Mouse (Mus musculus) lung, embryonic 15.5 days (tissue): ENCODE measurements around the gene Grik4. TPM values are rescaled to one million over a fixed set of nuclear protein-coding genes. Genes with fewer than 3 reads are reported as not detected.
A peak's percentile ranks its signal among the peaks of the same experiment; 100 is the strongest.

Experiments
- ATAC-seq: fragments of 200-750 bp; cut with Nextera tagmentation; 2 replicates; pipeline ENCODE4 v1.8.0; 2017; ENCODE audit warnings: moderate number of reproducible peaks, borderline replicate concordance; ENCODE audit not compliant: low FRiP score, low TSS enrichment; ENCODE audit errors: extremely low read depth
- H3K27ac ChIP-seq: fragments of 300-500 bp; sonication (generic); 2 replicates; pipeline ENCODE4 v1.5.1; 2015; ENCODE audit warnings: moderate library complexity, mild to moderate bottlenecking, inconsistent platforms
- H3K27me3 ChIP-seq: fragments of 300-500 bp; sonication (generic); 2 replicates; pipeline ENCODE4 v1.6.1; 2015; ENCODE audit warnings: inconsistent platforms
- H3K36me3 ChIP-seq: fragments of 300-500 bp; sonication (generic); 2 replicates; pipeline ENCODE4 v1.6.1; 2015; ENCODE audit warnings: inconsistent platforms
- H3K4me1 ChIP-seq: fragments of 300-500 bp; sonication (generic); 2 replicates; pipeline ENCODE4 v1.6.1; 2015; ENCODE audit warnings: inconsistent platforms
- H3K4me2 ChIP-seq: fragments of 300-500 bp; sonication (generic); 2 replicates; pipeline ENCODE4 v1.6.1; 2015; ENCODE audit warnings: inconsistent platforms, mild to moderate bottlenecking, moderate library complexity
- H3K4me3 ChIP-seq: fragments of 300-500 bp; sonication (generic); 2 replicates; pipeline ENCODE4 v1.5.1; 2015; ENCODE audit warnings: mild to moderate bottlenecking, inconsistent platforms
- H3K9ac ChIP-seq: fragments of 300-500 bp; sonication (generic); 2 replicates; pipeline ENCODE4 v1.6.1; 2015; ENCODE audit warnings: inconsistent platforms
- H3K9me3 ChIP-seq: fragments of 300-500 bp; sonication (generic); 2 replicates; pipeline ENCODE4 v1.6.1; 2016; ENCODE audit warnings: inconsistent platforms
- WGBS: fragments of 180-500 bp; shearing (Covaris S2); methylation state at CpG from one replicate; pipeline ENCODE4 v1.1.7; 2015; 5-methylcytosine and 5-hydroxymethylcytosine counted together
- polyA plus RNA-seq: library from polyadenylated mRNA; unstranded; fragments of >200 nt; fragmentation: Nextera tagmentation; extraction: Ambion mirVana; gene quantifications from 2 replicates; pipeline ENCODE4 v1.2.1, GENCODE M21; 2015

Gene Grik4
- polyA plus RNA-seq, 1 experiment from 2014 or later = 3.1 TPM

- no peak overlapping the region for H3K27ac ChIP-seq
- H3K4me2 ChIP-seq = no peak overlapping the region
- H3K4me1 ChIP-seq = 0 out of 2 replicates have a peak, but pooled peaks cover 8% of the 10 kb centered on the region
- no peak overlapping the region for H3K9ac ChIP-seq
- no peaks in the 10 kb centered on the region for H3K9me3 ChIP-seq
- peaks cover 3% of the 10 kb centered on the region; the same call in 1 of the 2 replicates for H3K27me3 ChIP-seq
- no peaks in the 10 kb centered on the region for H3K36me3 ChIP-seq
- no peak for ATAC-seq
- 80% methylated on average over 6 of the region's 6 CpGs for WGBS
- no peak overlapping the region for H3K4me3 ChIP-seq
Measured at GRCm38 (mm10) chr9:42872885-42873284, 71.4 kb downstream of the Grik4 start.

- ATAC-seq = no peak
- H3K27me3 ChIP-seq = no peaks in the 10 kb centered on the region
- peaks cover 8% of the 10 kb centered on the region; the same call in 1 of the 2 replicates for H3K4me1 ChIP-seq
- 68% methylated on average over 4 of the region's 4 CpGs for WGBS
- no peak overlapping the region for H3K9ac ChIP-seq
- no peaks in the 10 kb centered on the region for H3K36me3 ChIP-seq
- H3K4me3 ChIP-seq = no peak overlapping the region
- no peak overlapping the region for H3K27ac ChIP-seq
- no peak overlapping the region for H3K4me2 ChIP-seq
- no peaks in the 10 kb centered on the region for H3K9me3 ChIP-seq
Measured at GRCm38 (mm10) chr9:42871681-42872080, 72.6 kb downstream of the Grik4 start.

DNA sequence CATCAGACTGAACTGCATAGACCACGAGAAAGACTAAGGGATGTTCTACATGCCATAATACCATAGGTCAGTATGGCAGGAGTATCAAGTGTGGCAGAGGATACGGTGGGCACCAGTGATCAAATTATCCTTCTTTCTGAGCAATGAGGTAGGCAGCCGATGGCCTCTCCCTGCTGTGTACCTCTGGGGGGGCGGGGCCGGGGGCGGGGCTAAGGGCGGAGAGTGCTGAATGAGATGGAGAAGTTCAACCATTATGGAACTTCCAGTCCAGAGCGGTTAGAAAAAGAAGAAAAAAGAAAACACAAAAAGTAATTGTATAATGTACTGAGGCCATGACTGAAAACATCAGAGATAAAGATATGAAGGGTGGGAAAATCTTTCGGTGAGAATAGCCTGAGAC, 74.0 kb downstream of the Grik4 start:
- Histone ChIP-seq H3K4me3 (no peak overlapping the region), H3K4me2 (no peak overlapping the region), H3K9ac (no peak overlapping the region), H3K36me3 (no peaks in the 10 kb centered on the region), H3K4me1 (peaks cover 22% of the 10 kb centered on the region), H3K27me3 (no peaks in the 10 kb centered on the region), H3K27ac (no peak overlapping the region), H3K9me3 (no peaks in the 10 kb centered on the region)
- no peak for ATAC-seq
- 47% methylated on average over 9 of the region's 9 CpGs for WGBS

- WGBS = 64% methylated on average over 10 of the region's 10 CpGs
- H3K4me3 ChIP-seq = no peak overlapping the region
Measured at GRCm38 (mm10) chr9:42868508-42868907, 75.8 kb downstream of the Grik4 start.

GRCm38 (mm10) chr9:42866650-42867049, 77.6 kb downstream of the Grik4 start:
- Histone ChIP-seq H3K36me3 (no peaks in the 10 kb centered on the region), H3K4me1 (peaks cover 38% of the 10 kb centered on the region), H3K4me3 (no peak overlapping the region), H3K9me3 (no peaks in the 10 kb centered on the region), H3K27ac (peak overlapping the region; percentile 82; the same call in 1 of the 2 replicates), H3K27me3 (no peaks in the 10 kb centered on the region), H3K9ac (no peak overlapping the region), H3K4me2 (no peak overlapping the region)
- WGBS = 85% methylated on average over 4 of the region's 4 CpGs
- ATAC-seq = no peak

More at GRCm38 (mm10) chr9:42868508-42868907, 75.8 kb downstream of the Grik4 start:
- Histone ChIP-seq H3K27ac (no peak overlapping the region), H3K36me3 (no peaks in the 10 kb centered on the region), H3K9me3 (no peaks in the 10 kb centered on the region), H3K4me1 (peaks cover 36% of the 10 kb centered on the region), H3K9ac (no peak overlapping the region), H3K27me3 (no peaks in the 10 kb centered on the region), H3K4me2 (no peak overlapping the region)
- no peak for ATAC-seq

GRCm38 (mm10) chr9:42865036-42865829, 79.1 kb downstream of the Grik4 start:
- no peak overlapping the region for H3K9ac ChIP-seq
- 25% methylated on average over 11 of the region's 11 CpGs for WGBS
- H3K4me1 ChIP-seq = peaks cover 53% of the 10 kb centered on the region
- no peaks in the 10 kb centered on the region for H3K27me3 ChIP-seq
- peak overlapping the region; percentile 82 for H3K27ac ChIP-seq
- no peaks in the 10 kb centered on the region for H3K9me3 ChIP-seq
- H3K4me3 ChIP-seq = no peak overlapping the region
- no peaks in the 10 kb centered on the region for H3K36me3 ChIP-seq
- no peak overlapping the region for H3K4me2 ChIP-seq
- peak; percentile 70 for ATAC-seq

DNA sequence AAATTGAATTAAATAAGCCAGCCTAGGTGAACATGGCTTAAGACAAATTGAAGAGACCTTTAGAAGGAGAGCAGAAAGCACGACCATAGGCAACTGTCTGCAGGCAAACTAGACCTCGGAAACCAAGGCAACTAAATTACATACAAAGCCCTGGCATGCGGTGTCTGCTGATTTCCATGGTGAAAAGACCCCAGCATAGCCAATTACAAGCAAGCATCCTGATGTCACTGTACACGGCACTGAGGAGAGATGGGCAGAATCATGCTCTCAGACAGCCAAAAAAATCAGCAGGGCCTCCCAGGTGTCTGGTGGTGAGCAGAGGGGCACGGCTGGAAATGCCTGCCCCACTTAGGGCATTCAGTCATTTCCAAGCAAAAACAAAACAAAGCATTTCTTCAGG, 80.9 kb downstream of the Grik4 start:
- Histone ChIP-seq H3K4me2 (no peak overlapping the region), H3K9ac (no peak overlapping the region), H3K27me3 (no peaks in the 10 kb centered on the region), H3K9me3 (no peaks in the 10 kb centered on the region), H3K4me1 (peaks cover 60% of the 10 kb centered on the region), H3K36me3 (no peaks in the 10 kb centered on the region), H3K4me3 (no peak overlapping the region), H3K27ac (no peak overlapping the region)
- ATAC-seq = no peak
- WGBS = 74% methylated on average over 5 of the region's 5 CpGs

GRCm38 (mm10) chr9:42861711-42862110, 82.6 kb downstream of the Grik4 start:
- H3K9ac ChIP-seq = no peak overlapping the region
- no peak overlapping the region for H3K4me2 ChIP-seq
- no peaks in the 10 kb centered on the region for H3K36me3 ChIP-seq
- no peak for ATAC-seq
- H3K27ac ChIP-seq = no peak overlapping the region
- 68% methylated on average over 6 of the region's 6 CpGs for WGBS
- no peaks in the 10 kb centered on the region for H3K9me3 ChIP-seq
- H3K4me1 ChIP-seq = peaks cover 60% of the 10 kb centered on the region
- no peak overlapping the region for H3K4me3 ChIP-seq
- H3K27me3 ChIP-seq = no peaks in the 10 kb centered on the region

DNA sequence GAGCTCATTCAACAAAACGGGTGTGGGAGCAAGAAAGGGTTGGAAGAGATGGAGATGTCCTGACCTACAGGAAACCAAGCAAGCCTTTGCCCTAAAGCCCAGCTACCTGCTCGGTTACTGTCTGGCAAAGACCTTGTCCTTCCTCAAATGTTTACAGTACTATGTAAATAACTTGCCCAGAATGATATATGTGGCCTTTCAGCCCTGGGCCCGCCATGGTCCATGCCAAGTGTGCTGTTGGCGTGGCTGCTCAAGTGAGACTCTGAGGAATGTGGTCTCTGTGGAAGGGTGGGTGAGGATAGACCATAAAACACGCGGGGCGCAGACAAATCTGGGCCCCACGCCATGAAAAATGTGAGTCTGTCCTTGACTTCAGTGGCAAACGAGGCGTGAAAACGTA, 83.1 kb downstream of the Grik4 start:
- Histone ChIP-seq H3K9ac (no peak overlapping the region), H3K4me1 (peaks cover 56% of the 10 kb centered on the region), H3K4me3 (no peak overlapping the region), H3K27me3 (no peaks in the 10 kb centered on the region), H3K27ac (no peak overlapping the region), H3K36me3 (no peaks in the 10 kb centered on the region), H3K9me3 (no peaks in the 10 kb centered on the region), H3K4me2 (no peak overlapping the region)
- 49% methylated on average over 11 of the region's 11 CpGs for WGBS
- no peak for ATAC-seq

DNA sequence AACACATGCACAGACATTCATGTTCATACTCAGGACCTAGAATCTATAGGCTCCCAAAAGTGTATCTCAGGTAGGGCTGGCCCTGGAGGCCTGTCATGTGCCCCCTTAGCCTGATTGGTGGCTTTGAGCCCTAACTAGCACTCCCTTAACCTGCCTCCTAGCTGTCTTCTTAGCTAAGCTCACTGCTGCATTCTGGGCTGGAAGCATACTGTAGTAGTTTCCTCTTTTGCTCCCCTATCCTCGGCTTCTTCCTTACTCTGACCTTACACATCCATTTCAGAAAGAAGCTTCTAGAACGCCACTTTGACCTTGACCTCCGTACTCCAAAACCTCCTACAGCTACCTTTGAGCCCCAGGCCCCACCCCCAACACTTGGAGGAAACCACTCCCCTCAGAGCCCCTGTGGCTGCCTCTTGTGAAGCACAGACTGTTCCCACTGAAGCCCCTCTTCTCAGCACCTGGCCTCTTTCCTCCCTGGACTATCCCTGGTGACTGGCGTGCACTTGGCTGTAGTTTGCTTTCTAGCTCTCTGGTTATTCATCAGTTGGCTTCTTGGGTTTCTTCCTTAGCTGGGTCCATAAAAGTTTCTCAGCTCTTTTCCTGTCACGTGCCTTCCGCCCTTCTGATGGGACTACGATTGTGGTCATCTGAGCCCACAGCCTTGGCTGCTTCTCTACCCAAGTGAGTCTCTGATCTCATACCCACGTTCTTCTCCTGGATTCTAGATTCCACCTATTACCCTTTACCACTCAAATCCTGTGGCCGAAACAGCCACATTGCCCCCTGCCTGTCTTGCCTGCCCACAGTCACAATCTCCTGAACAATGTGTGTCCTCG, 84.1 kb downstream of the Grik4 start:
- H3K4me2 ChIP-seq = no peak overlapping the region
- no peak for ATAC-seq
- peaks cover 45% of the 10 kb centered on the region for H3K4me1 ChIP-seq
- 57% methylated on average over 10 of the region's 10 CpGs for WGBS
- H3K4me3 ChIP-seq = no peak overlapping the region
- H3K36me3 ChIP-seq = no peaks in the 10 kb centered on the region
- no peak overlapping the region for H3K27ac ChIP-seq
- no peak overlapping the region for H3K9ac ChIP-seq
- no peaks in the 10 kb centered on the region for H3K27me3 ChIP-seq
- H3K9me3 ChIP-seq = no peaks in the 10 kb centered on the region

DNA sequence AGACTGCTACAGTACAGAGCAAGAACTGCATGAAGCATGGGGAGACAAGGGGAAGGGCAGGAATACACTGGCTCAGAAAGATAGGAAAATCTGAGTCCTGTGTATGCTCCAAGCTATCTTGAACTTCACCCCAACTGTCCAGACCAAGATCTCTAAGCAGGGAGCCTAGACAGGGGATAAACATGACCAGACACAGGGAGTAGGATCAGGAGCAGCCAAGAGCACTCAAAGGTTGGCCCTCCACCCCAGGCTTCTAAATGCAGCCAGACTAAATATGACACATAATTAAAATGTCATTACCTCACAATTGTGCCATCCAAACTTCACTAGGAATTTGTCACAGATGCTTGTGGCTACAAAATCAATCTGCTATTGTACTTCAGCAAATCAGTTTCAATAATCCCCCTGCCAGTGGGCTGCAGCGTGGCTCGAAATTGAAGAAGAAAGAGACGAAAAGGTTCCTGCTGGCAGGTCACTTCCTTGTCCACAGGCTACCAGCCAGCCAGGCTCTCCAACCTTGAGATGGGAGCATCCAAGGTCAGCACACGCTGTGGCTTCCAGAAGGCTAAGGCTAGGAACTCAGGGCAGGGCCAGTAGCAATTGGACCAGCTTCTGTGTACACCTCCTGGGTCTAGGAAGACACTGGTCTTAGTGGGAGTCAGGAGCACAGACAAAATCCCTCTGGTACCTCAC, 85.1 kb downstream of the Grik4 start:
- Histone ChIP-seq H3K36me3 (no peaks in the 10 kb centered on the region), H3K4me3 (no peak overlapping the region), H3K9ac (no peak overlapping the region), H3K4me1 (peaks cover 36% of the 10 kb centered on the region), H3K27me3 (no peaks in the 10 kb centered on the region), H3K9me3 (no peaks in the 10 kb centered on the region), H3K27ac (0 out of 2 replicates have a peak overlapping the region, but pooled peaks have one; percentile 8), H3K4me2 (no peak overlapping the region)
- peak; percentile 57; the same call in 1 of the 2 replicates for ATAC-seq
- 57% methylated on average over 4 of the region's 4 CpGs for WGBS
